ENCODE assay signal across 8 mouse cellular contexts in genomic region chr13:51902482-51903285, GRCm38 (mm10). TPM values are rescaled to one million over a fixed set of nuclear protein-coding genes. Genes with fewer than 3 reads are reported as not detected.
DNase-seq lines count a peak whose midpoint lies in the region; ATAC-seq and TF ChIP-seq lines count a peak whose summit lies in the region.

No protein-coding gene starts in this region.

- no peaks in the 10 kb centered on the region for H3K27me3 ChIP-seq in heart, embryonic 11.5 days (ENCODE audit: control insufficient read depth, insufficient read depth, low read length)
- no peaks in the 10 kb centered on the region for H3K27me3 ChIP-seq in kidney, embryonic 14.5 days (ENCODE audit: control insufficient read depth, insufficient read depth, low read length)
- H3K27me3 ChIP-seq in limb, embryonic 13.5 days: no peaks in the 10 kb centered on the region
- no peaks in the 10 kb centered on the region for H3K27me3 ChIP-seq in midbrain, postnatal 0 days (ENCODE audit: insufficient read depth, low read length)

- H3K4me2 ChIP-seq in heart, embryonic 11.5 days: peak overlapping the region; percentile 55
- H3K4me2 ChIP-seq in kidney, embryonic 14.5 days (replicated peaks; ENCODE audit: low read depth, low read length): peak overlapping the region; percentile 29; the same call in 1 of the 2 replicates
- peak overlapping the region; percentile 58 for H3K4me2 ChIP-seq in limb, embryonic 13.5 days (replicated peaks)
- 0 out of 2 replicates have a peak overlapping the region, but pooled peaks have one; percentile 18 for H3K4me2 ChIP-seq in midbrain, postnatal 0 days (ENCODE audit: low read depth, low read length, poor library complexity, severe bottlenecking)

- DNase-seq in right cerebral cortex, adult 18-20 months: peak; percentile 42
- no peak for DNase-seq in right cerebral cortex, postnatal 14 days
- DNase-seq in midbrain, postnatal 0 days (ENCODE audit: low spot score): peak; percentile 82

- no peak for ATAC-seq in heart, embryonic 11.5 days (replicated peaks; ENCODE audit: insufficient number of reproducible peaks, low FRiP score, low TSS enrichment)
- ATAC-seq in kidney, embryonic 14.5 days (ENCODE audit: low FRiP score, low TSS enrichment): no peak
- ATAC-seq in limb, embryonic 13.5 days (ENCODE audit: low FRiP score, low read depth): peak; percentile 20; the same call in 1 of the 2 replicates
- peak; percentile 52 for ATAC-seq in midbrain, postnatal 0 days (ENCODE audit: low FRiP score)
- ATAC-seq in megakaryocyte-erythroid progenitor cell, adult 5-6 weeks (replicated peaks; ENCODE audit: low FRiP score, low TSS enrichment, poor library complexity, severe bottlenecking): no peak

- peak overlapping the region; percentile 23 for H3K27ac ChIP-seq in embryonic fibroblast, embryonic 13.5 days (ENCODE audit: insufficient read depth, low read length)
- peak overlapping the region; percentile 64 for H3K27ac ChIP-seq in heart, embryonic 11.5 days (ENCODE audit: low read depth, low read length)
- H3K27ac ChIP-seq in kidney, embryonic 14.5 days (ENCODE audit: low read depth, low read length): peak overlapping the region; percentile 24; the same call in 1 of the 2 replicates
- peak overlapping the region; percentile 56; the same call in 1 of the 2 replicates for H3K27ac ChIP-seq in limb, embryonic 13.5 days
- peak overlapping the region; percentile 13; the same call in 1 of the 2 replicates for H3K27ac ChIP-seq in midbrain, postnatal 0 days (ENCODE audit: low read depth, low read length)

- no peaks in the 10 kb centered on the region for H3K36me3 ChIP-seq in heart, embryonic 11.5 days (ENCODE audit: control insufficient read depth, insufficient read depth, low read length)
- no peaks in the 10 kb centered on the region for H3K36me3 ChIP-seq in kidney, embryonic 14.5 days (ENCODE audit: control insufficient read depth, insufficient read depth, low read length)
- no peaks in the 10 kb centered on the region for H3K36me3 ChIP-seq in limb, embryonic 13.5 days
- no peaks in the 10 kb centered on the region for H3K36me3 ChIP-seq in midbrain, postnatal 0 days (ENCODE audit: insufficient read depth, low read length)

- no peaks in the 10 kb centered on the region for H3K9me3 ChIP-seq in heart, embryonic 11.5 days (replicated peaks; ENCODE audit: control insufficient read depth, low read length)
- H3K9me3 ChIP-seq in kidney, embryonic 14.5 days (ENCODE audit: control insufficient read depth, low read length): no peaks in the 10 kb centered on the region
- no peaks in the 10 kb centered on the region for H3K9me3 ChIP-seq in limb, embryonic 13.5 days
- no peaks in the 10 kb centered on the region for H3K9me3 ChIP-seq in midbrain, postnatal 0 days (ENCODE audit: low read length)

- H3K4me3 ChIP-seq in embryonic fibroblast, embryonic 13.5 days (ENCODE audit: insufficient read depth, low read length): no peak overlapping the region
- no peak overlapping the region for H3K4me3 ChIP-seq in heart, embryonic 11.5 days (ENCODE audit: low read depth, low read length)
- no peak overlapping the region for H3K4me3 ChIP-seq in kidney, embryonic 14.5 days (ENCODE audit: low read length)
- peak overlapping the region; percentile 9; the same call in 1 of the 2 replicates for H3K4me3 ChIP-seq in limb, embryonic 13.5 days
- H3K4me3 ChIP-seq in midbrain, postnatal 0 days (ENCODE audit: low read depth, low read length): no peak overlapping the region

- peaks cover 7% of the 10 kb centered on the region; the same call in 1 of the 2 replicates for H3K4me1 ChIP-seq in embryonic fibroblast, embryonic 13.5 days (ENCODE audit: control insufficient read depth, insufficient read depth, low read length)
- peaks cover 22% of the 10 kb centered on the region for H3K4me1 ChIP-seq in heart, embryonic 11.5 days (ENCODE audit: control insufficient read depth, insufficient read depth, low read length)
- peaks cover 14% of the 10 kb centered on the region for H3K4me1 ChIP-seq in kidney, embryonic 14.5 days (ENCODE audit: control insufficient read depth, insufficient read depth, low read length)
- peaks cover 22% of the 10 kb centered on the region for H3K4me1 ChIP-seq in limb, embryonic 13.5 days
- peaks cover 7% of the 10 kb centered on the region; the same call in 1 of the 2 replicates for H3K4me1 ChIP-seq in midbrain, postnatal 0 days (ENCODE audit: insufficient read depth, low read length)

- no peak for TF ChIP-seq POLR2A in embryonic fibroblast, embryonic 13.5 days (IDR thresholded peaks at IDR 0.05; ENCODE audit: low read depth, low read length)

- H3K9ac ChIP-seq in heart, embryonic 11.5 days (ENCODE audit: low read depth, low read length): peak overlapping the region; percentile 47; the same call in 1 of the 2 replicates
- no peak overlapping the region for H3K9ac ChIP-seq in kidney, embryonic 14.5 days (ENCODE audit: low read depth, low read length)
- peak overlapping the region; percentile 53 for H3K9ac ChIP-seq in limb, embryonic 13.5 days
- no peak overlapping the region for H3K9ac ChIP-seq in midbrain, postnatal 0 days (replicated peaks; ENCODE audit: low read length, poor library complexity, severe bottlenecking)

- no peak for TF ChIP-seq CTCF in embryonic fibroblast, embryonic 13.5 days (IDR thresholded peaks at IDR 0.05; ENCODE audit: borderline replicate concordance, insufficient read depth, low read length)
- TF ChIP-seq CTCF in midbrain, postnatal 0 days (IDR thresholded peaks at IDR 0.05): no peak

- 27% methylated on average over 19 of the region's 19 CpGs for WGBS in heart, embryonic 11.5 days (ENCODE audit: insufficient replicate concordance)
- 28% methylated on average over 19 of the region's 19 CpGs for WGBS in kidney, embryonic 14.5 days
- WGBS in limb, embryonic 13.5 days: 29% methylated on average over 18 of the region's 19 CpGs
- WGBS in midbrain, postnatal 0 days: 23% methylated on average over 19 of the region's 19 CpGs

RNA-seq across cellular contexts. Expression of gene Gadd45g, which starts 56.2 kb away (rescaled TPM):
- 66.9 and 101 TPM in 2 replicates for polyA plus RNA-seq in embryonic fibroblast, embryonic 13.5 days (2011; ENCODE audit: insufficient read length, low read depth, missing spikeins)
- 45.3 and 48.9 TPM in 2 replicates for polyA plus RNA-seq in heart, embryonic 11.5 days (2014; fragmentation: Nextera tagmentation; extraction: Ambion mirVana)
- 26.6 and 29.0 TPM in 2 replicates for polyA plus RNA-seq in kidney, embryonic 14.5 days (2014; fragmentation: Nextera tagmentation; extraction: Ambion mirVana)
- polyA plus RNA-seq in limb, embryonic 13.5 days (2015; fragmentation: Nextera tagmentation; extraction: Ambion mirVana): 47.3 and 49.5 TPM in 2 replicates
- total RNA-seq in midbrain, postnatal 0 days (2014; rRNA removed): 7.3 and 10.3 TPM in 2 replicates
- 20.4 and 23.3 TPM in 2 replicates for polyA plus RNA-seq in midbrain, postnatal 0 days (2015; fragmentation: Nextera tagmentation; extraction: Ambion mirVana)
- 3.4 and 6.4 TPM in 2 replicates for total RNA-seq in megakaryocyte-erythroid progenitor cell, adult 5-6 weeks (2014; fragmentation: Nextera tagmentation)
- 11.5 and 12.9 TPM in 2 replicates for total RNA-seq in megakaryocyte-erythroid progenitor cell, adult 5-6 weeks (2017)

Comparison
In these comparisons a context has a peak if more than half of its experiments do, and no peak if none do; other contexts are left out.
1. H3K27ac ChIP-seq: peak in every context shown above with its lines; median percentile 64 in heart, embryonic 11.5 days; 56 in limb, embryonic 13.5 days; 24 in kidney, embryonic 14.5 days; 23 in embryonic fibroblast, embryonic 13.5 days; 13 in midbrain, postnatal 0 days.
2. ATAC-seq: peak in limb, embryonic 13.5 days (single experiment) and midbrain, postnatal 0 days (single experiment); none in heart, embryonic 11.5 days (single experiment), kidney, embryonic 14.5 days (single experiment) and megakaryocyte-erythroid progenitor cell, adult 5-6 weeks (single experiment).
3. H3K9ac ChIP-seq: peak in heart, embryonic 11.5 days (single experiment) and limb, embryonic 13.5 days (single experiment); none in kidney, embryonic 14.5 days (single experiment) and midbrain, postnatal 0 days (single experiment).
4. Peak in every context shown above with its lines, with median percentiles within 50 percentile points of each other: H3K4me2 ChIP-seq.